Mouse (Mus musculus): ENCODE data around the gene Atxn7l1. TPM values are rescaled to one million over a fixed set of nuclear protein-coding genes. Genes with fewer than 3 reads are reported as not detected.
"Not testable (repeated sequence)": the region's sequence is repeated elsewhere in the genome, so short reads cannot be mapped to it uniquely, and the experiment has no call there.

The Atxn7l1 gene
- polyA plus RNA-seq, 1 experiment from 2014 or later: 14.4 TPM

- Histone ChIP-seq H3K36me3 (ENCODE audit: insufficient read depth) (no peaks in the 10 kb centered on the region), H3K4me3 (ENCODE audit: low read depth, low read length) (no peak overlapping the region), H3K9ac (no peak overlapping the region), H3K27ac (ENCODE audit: low read depth) (no peak overlapping the region), H3K9me3 (ENCODE audit: low read depth, low read length) (no peaks in the 10 kb centered on the region), H3K27me3 (ENCODE audit: insufficient read depth, low read length) (no peaks in the 10 kb centered on the region), H3K4me2 (no peak overlapping the region), H3K4me1 (ENCODE audit: insufficient read depth) (peaks cover 8% of the 10 kb centered on the region; the same call in 1 of the 2 replicates)
- DNase-seq: no peak
- 49% methylated on average over 7 of the region's 7 CpGs for WGBS
- ATAC-seq (ENCODE audit: insufficient read depth): no peak
- no peak for TF ChIP-seq CTCF (IDR thresholded peaks at IDR 0.05; ENCODE audit: low read depth)
These were observed 5.6 kb downstream of the Atxn7l1 start for GRCm38 (mm10) chr12:33153131-33153530.

GRCm38 (mm10) chr12:33153850-33154249, 6.4 kb downstream of the Atxn7l1 start:
- DNase-seq (no peak), ATAC-seq (ENCODE audit: insufficient read depth) (no peak)
- H3K4me3 ChIP-seq (ENCODE audit: low read depth, low read length): no peak overlapping the region
- 82% methylated on average over 3 of the region's 3 CpGs for WGBS
- H3K4me1 ChIP-seq (ENCODE audit: insufficient read depth): peaks cover 4% of the 10 kb centered on the region; the same call in 1 of the 2 replicates
- no peaks in the 10 kb centered on the region for H3K27me3 ChIP-seq (ENCODE audit: insufficient read depth, low read length)
- no peak overlapping the region for H3K27ac ChIP-seq (ENCODE audit: low read depth)
- no peak overlapping the region for H3K4me2 ChIP-seq
- TF ChIP-seq CTCF (IDR thresholded peaks at IDR 0.05; ENCODE audit: low read depth): no peak
- no peaks in the 10 kb centered on the region for H3K9me3 ChIP-seq (ENCODE audit: low read depth, low read length)
- no peak overlapping the region for H3K9ac ChIP-seq
- no peaks in the 10 kb centered on the region for H3K36me3 ChIP-seq (ENCODE audit: insufficient read depth)

- Histone ChIP-seq H3K27me3 (ENCODE audit: insufficient read depth, low read length) (no peaks in the 10 kb centered on the region), H3K4me1 (ENCODE audit: insufficient read depth) (no peaks in the 10 kb centered on the region), H3K9me3 (ENCODE audit: low read depth, low read length) (no peaks in the 10 kb centered on the region), H3K9ac (no peak overlapping the region), H3K4me2 (no peak overlapping the region), H3K4me3 (ENCODE audit: low read depth, low read length) (no peak overlapping the region), H3K36me3 (ENCODE audit: insufficient read depth) (no peaks in the 10 kb centered on the region), H3K27ac (ENCODE audit: low read depth) (no peak overlapping the region)
- no peak for ATAC-seq (ENCODE audit: insufficient read depth)
- no peak for TF ChIP-seq CTCF (IDR thresholded peaks at IDR 0.05; ENCODE audit: low read depth)
- WGBS: 89% methylated on average over 3 of the region's 3 CpGs
- DNase-seq: no peak
These were observed 7.2 kb downstream of the Atxn7l1 start for GRCm38 (mm10) chr12:33154732-33155131.

- WGBS: 90% methylated on average over 7 of the region's 7 CpGs
- Histone ChIP-seq H3K27ac (ENCODE audit: low read depth) (no peak overlapping the region), H3K4me3 (ENCODE audit: low read depth, low read length) (no peak overlapping the region), H3K4me2 (no peak overlapping the region), H3K27me3 (ENCODE audit: insufficient read depth, low read length) (no peaks in the 10 kb centered on the region), H3K4me1 (ENCODE audit: insufficient read depth) (no peaks in the 10 kb centered on the region), H3K36me3 (ENCODE audit: insufficient read depth) (no peaks in the 10 kb centered on the region), H3K9ac (no peak overlapping the region), H3K9me3 (ENCODE audit: low read depth, low read length) (no peaks in the 10 kb centered on the region)
- DNase-seq (no peak), ATAC-seq (ENCODE audit: insufficient read depth) (no peak)
- no peak for TF ChIP-seq CTCF (IDR thresholded peaks at IDR 0.05; ENCODE audit: low read depth)
These were observed 9.0 kb downstream of the Atxn7l1 start for GRCm38 (mm10) chr12:33156334-33157018.

- TF ChIP-seq CTCF (IDR thresholded peaks at IDR 0.05; ENCODE audit: low read depth): no peak
- Histone ChIP-seq H3K9ac (no peak overlapping the region), H3K4me1 (ENCODE audit: insufficient read depth) (no peaks in the 10 kb centered on the region), H3K27ac (ENCODE audit: low read depth) (no peak overlapping the region), H3K9me3 (ENCODE audit: low read depth, low read length) (no peaks in the 10 kb centered on the region), H3K27me3 (ENCODE audit: insufficient read depth, low read length) (no peaks in the 10 kb centered on the region), H3K4me2 (no peak overlapping the region), H3K36me3 (ENCODE audit: insufficient read depth) (no peaks in the 10 kb centered on the region), H3K4me3 (ENCODE audit: low read depth, low read length) (no peak overlapping the region)
- WGBS: 70% methylated on average over 8 of the region's 8 CpGs
- DNase-seq (no peak), ATAC-seq (ENCODE audit: insufficient read depth) (no peak)
These were observed 10.8 kb downstream of the Atxn7l1 start for GRCm38 (mm10) chr12:33158256-33158655.

- Histone ChIP-seq H3K27ac (ENCODE audit: low read depth) (no peak overlapping the region), H3K4me3 (ENCODE audit: low read depth, low read length) (no peak overlapping the region), H3K9ac (no peak overlapping the region), H3K36me3 (ENCODE audit: insufficient read depth) (no peaks in the 10 kb centered on the region), H3K4me2 (no peak overlapping the region), H3K4me1 (ENCODE audit: insufficient read depth) (no peaks in the 10 kb centered on the region), H3K27me3 (ENCODE audit: insufficient read depth, low read length) (no peaks in the 10 kb centered on the region), H3K9me3 (ENCODE audit: low read depth, low read length) (no peaks in the 10 kb centered on the region)
- no peak for TF ChIP-seq CTCF (IDR thresholded peaks at IDR 0.05; ENCODE audit: low read depth)
- 80% methylated on average over 7 of the region's 7 CpGs for WGBS
- ATAC-seq (ENCODE audit: insufficient read depth) (no peak), DNase-seq (no peak)
These were observed 12.9 kb downstream of the Atxn7l1 start for GRCm38 (mm10) chr12:33160406-33160805.

GRCm38 (mm10) chr12:33162541-33162940, 15.0 kb downstream of the Atxn7l1 start:
- Histone ChIP-seq H3K4me2 (peak overlapping the region; percentile 36), H3K27me3 (ENCODE audit: insufficient read depth, low read length) (no peaks in the 10 kb centered on the region), H3K36me3 (ENCODE audit: insufficient read depth) (no peaks in the 10 kb centered on the region), H3K9me3 (ENCODE audit: low read depth, low read length) (no peaks in the 10 kb centered on the region), H3K27ac (ENCODE audit: low read depth) (peak overlapping the region; percentile 73; the same call in 1 of the 2 replicates), H3K4me3 (ENCODE audit: low read depth, low read length) (no peak overlapping the region), H3K4me1 (ENCODE audit: insufficient read depth) (no peaks in the 10 kb centered on the region), H3K9ac (peak overlapping the region; percentile 17; the same call in 1 of the 2 replicates)
- no peak for TF ChIP-seq CTCF (IDR thresholded peaks at IDR 0.05; ENCODE audit: low read depth)
- WGBS: 21% methylated on average over 12 of the region's 12 CpGs
- ATAC-seq (ENCODE audit: insufficient read depth) (peak; percentile 42; the same call in 1 of the 2 replicates), DNase-seq (peak; percentile 72)

GRCm38 (mm10) chr12:33164019-33164418, 16.5 kb downstream of the Atxn7l1 start:
- not testable (repeated sequence) for H3K4me3 ChIP-seq (ENCODE audit: low read depth, low read length); H3K4me1 ChIP-seq (ENCODE audit: insufficient read depth); DNase-seq; H3K27me3 ChIP-seq (ENCODE audit: insufficient read depth, low read length); ATAC-seq (ENCODE audit: insufficient read depth); H3K27ac ChIP-seq (ENCODE audit: low read depth); H3K36me3 ChIP-seq (ENCODE audit: insufficient read depth); H3K9me3 ChIP-seq (ENCODE audit: low read depth, low read length); H3K4me2 ChIP-seq; H3K9ac ChIP-seq
- WGBS: 92% methylated on average over 5 of the region's 5 CpGs

All from lung, embryonic 14.5 days (tissue).